Mouse (Mus musculus): Measurements from ENCODE around the gene Tekt5.
A peak's percentile ranks its signal among the peaks of the same experiment; 100 is the strongest.

Tekt5 gene

GRCm38 (mm10) chr16:10394699-10395540 is at the start of gene Tekt5:
TSS of gene Tekt5 (minus strand) at chr16:10395490.
- no peak for DNase-seq (ENCODE audit: low spot score in 2 of 2)

GRCm38 (mm10) chr16:10443723-10444122 is 48.4 kb upstream of the Tekt5 start:
- no peak for DNase-seq (ENCODE audit: low spot score in 2 of 2)

DNA sequence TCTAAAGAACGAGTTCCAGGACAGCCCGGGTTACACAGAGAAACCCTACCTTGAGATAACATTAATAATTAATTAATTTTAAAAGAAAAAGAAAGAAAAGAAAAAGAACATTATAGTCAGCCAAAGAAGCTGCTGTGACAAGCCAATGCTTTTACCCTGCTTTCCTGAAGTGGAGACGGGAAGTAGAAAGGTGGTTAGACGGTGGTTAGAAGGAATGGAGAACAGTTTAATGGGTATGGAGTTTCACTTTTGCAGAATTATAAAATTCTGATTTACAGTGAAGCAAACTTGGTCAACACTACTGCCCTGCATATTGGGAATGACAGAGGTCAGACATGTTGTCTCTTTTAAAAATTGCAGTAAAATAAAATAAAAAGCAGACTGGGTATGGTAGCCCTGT is 46.5 kb upstream of the Tekt5 start:
- no peak for DNase-seq (ENCODE audit: low spot score in 2 of 2)

DNA sequence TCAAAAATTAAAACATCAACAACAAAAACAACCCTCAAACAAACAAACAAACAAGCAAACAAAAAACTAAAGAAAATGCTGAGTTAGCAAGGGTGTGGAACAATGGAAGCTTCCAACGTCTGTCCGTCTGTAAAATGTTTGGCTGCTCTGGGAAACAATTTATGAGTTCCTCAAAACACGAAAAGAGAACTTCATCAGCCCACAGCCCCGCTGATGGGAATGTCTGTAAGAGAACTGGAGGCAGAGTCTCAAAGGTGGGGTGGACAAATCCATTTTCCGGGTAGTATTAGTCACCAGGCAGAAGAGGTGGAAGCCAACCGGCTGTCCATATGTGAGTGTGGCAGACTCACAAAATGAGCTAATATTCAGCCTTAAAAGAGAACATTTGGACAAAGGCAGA is 46.0 kb upstream of the Tekt5 start:
- DNase-seq (ENCODE audit: low spot score in 2 of 2), result no peak

GRCm38 (mm10) chr16:10438055-10438454 is 42.8 kb upstream of the Tekt5 start:
- no peak for DNase-seq (ENCODE audit: low spot score in 2 of 2)

DNA sequence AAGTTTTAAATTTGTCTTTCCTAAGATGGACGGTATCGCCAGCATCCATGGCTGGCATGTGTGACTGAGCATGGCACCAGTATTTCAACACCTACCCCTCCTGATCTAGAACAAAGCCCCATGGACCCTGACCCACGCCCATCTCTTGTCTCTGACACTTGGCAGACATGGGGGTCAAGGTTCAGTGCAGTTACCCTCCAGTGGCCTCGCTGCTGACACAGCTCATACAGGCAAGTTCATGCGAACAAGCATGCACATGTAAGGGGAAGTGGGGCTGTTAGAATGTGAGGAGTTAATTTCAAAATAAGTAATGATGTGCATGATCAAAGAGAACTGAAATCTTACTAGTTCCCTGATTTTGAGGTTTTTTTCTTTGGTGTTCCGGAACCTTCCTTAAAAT is 40.9 kb upstream of the Tekt5 start:
- DNase-seq (ENCODE audit: low spot score in 2 of 2), result no peak

DNA sequence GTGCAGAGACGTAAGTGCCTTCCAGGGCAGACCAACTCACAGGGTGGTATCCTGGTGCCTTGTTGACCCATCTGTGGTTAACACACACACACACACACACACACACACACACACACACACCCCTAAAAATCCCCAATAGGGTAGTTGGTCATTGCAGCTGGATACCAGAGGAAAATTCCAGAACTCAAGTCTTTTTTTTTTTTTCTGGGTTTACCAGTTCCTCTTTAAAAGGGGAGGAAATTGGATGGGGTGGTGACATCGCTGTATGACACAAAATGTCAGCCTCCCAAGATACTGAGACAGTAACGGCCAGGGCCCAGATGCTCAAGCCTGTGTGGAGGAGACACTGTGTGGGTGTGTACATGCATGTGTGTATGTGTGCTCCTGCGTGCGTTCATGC is 38.1 kb upstream of the Tekt5 start:
- no peak for DNase-seq (ENCODE audit: low spot score in 2 of 2)

GRCm38 (mm10) chr16:10432387-10432786 is 37.1 kb upstream of the Tekt5 start:
- DNase-seq (ENCODE audit: low spot score in 2 of 2), result no peak

- no peak for DNase-seq (ENCODE audit: low spot score in 2 of 2)
These were observed 36.6 kb upstream of the Tekt5 start for GRCm38 (mm10) chr16:10431911-10432310.

DNA sequence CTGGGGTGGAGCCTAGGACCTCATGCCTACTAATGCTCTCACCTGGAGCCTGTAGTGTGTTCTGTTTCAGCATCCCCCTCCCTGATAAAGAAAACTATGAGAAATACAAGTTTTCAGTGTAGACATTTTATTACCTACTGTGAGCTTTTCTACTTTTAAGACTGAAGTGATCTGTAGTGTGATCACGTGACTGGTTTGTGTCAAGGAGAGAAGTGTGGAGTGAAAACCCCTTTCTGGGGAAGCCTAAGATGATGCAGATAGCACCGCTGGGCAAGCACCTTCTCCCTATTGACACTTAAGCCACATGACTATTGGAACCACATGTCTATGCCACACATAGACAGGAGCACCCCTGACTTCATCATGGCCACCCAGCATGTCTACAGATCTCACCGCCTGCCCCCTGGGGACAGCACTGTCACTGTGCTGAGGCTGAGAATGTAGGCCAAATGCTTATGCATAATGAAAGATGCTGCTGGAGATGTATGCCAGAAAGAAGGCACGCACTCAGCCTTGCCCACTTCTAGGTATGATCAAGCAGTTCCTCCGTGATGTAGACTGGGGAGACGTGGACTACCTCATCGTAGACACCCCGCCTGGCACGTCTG is 25.3 kb upstream of the Tekt5 start:
- DNase-seq (ENCODE audit: low spot score in 2 of 2), result no peak

- DNase-seq (ENCODE audit: low spot score in 2 of 2), result no peak
These were observed 22.5 kb upstream of the Tekt5 start for GRCm38 (mm10) chr16:10417723-10418259.

DNA sequence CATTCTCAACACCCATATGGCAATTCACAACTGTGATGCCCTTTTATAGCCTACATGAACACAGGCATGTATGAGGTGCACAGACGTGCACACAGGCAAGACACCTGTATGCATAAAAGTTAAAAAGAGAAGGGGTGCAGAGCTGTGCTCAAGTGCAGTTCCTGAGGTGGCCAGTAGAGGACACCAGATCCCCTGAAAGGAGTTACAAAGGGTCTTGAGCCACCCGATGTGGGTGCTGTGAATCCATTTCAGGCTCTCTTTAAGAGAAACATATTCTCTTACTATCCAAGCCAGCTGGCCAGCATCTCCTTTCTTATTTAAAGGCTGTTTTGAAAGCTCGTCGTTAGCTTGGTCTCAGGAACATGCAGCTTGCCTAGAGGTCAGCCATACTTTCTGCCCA is 21.6 kb upstream of the Tekt5 start:
- no peak for DNase-seq (ENCODE audit: low spot score in 2 of 2)

GRCm38 (mm10) chr16:10415976-10416375 is 20.7 kb upstream of the Tekt5 start:
- DNase-seq (ENCODE audit: low spot score in 2 of 2), result peak; percentile 37 to 38

- peak; percentile 86 to 87 for DNase-seq (ENCODE audit: low spot score in 2 of 2)
These were observed 16.8 kb upstream of the Tekt5 start, which contains the start of gene Nubp1 for GRCm38 (mm10) chr16:10411764-10412746. TSS of gene Nubp1 (plus strand) at chr16:10411948.

DNA sequence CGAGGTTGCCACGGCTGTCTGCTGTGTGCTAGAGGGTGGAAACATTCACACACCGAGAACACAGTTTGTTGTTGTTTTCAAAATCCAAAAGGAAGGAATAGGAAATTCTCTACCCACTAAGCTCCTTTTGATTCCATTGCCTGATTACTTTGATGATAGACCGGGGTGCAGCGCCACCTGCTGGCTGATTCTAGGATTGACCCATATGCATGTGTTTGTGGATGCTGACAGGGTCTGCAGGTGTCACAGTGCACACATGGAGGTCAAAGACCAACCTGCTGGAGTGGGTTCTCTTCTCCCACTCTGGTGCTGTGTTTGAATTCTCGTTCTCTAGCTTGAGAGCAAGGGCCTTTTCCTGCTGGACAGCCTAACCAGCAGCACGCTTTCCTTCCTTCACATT is 3.9 kb upstream of the Tekt5 start:
- peak; percentile 63 to 89 for DNase-seq (ENCODE audit: low spot score in 2 of 2)

DNA sequence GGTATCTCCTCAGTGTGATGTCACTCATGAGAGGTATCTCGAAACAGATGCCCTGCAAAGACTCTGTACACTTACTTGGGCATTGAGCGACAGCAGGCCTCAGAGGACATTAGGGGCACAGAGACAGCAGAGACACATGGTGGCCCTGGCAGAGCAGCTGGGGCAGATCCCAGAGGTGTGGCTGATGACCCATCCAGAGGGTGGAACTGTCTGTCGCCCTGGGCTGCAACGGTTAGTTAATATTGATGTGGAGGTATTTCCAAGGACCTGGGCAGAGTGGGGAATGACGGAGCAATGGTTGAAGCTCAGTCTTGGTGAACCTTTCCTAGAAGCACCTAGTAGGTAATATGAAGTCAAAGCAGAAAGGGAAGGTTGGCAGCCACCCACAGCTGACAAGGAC is 3.5 kb upstream of the Tekt5 start:
- DNase-seq (ENCODE audit: low spot score in 2 of 2), result no peak

DNA sequence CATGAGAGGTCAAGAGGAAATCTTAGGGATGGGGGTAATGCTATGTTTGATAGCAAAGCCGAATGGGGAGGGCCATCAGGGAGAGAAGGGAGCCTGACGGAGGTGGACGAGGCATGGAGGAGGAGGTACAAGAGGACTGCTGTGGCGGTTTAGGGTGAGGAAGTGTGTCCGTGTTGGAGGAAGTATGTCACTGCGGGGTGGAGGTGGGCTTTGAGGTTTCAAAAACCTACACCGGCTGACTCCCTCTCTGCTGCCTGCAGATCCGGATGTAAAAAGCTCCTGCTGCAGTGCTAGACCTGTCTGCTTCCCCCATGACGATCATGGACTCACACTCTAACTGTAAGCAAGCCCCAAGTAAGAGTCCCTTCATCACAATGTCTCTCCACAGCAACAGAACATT is 2.7 kb downstream of the Tekt5 start:
- DNase-seq (ENCODE audit: low spot score in 2 of 2), result no peak

- DNase-seq (ENCODE audit: low spot score in 2 of 2), result no peak
These were observed 6.5 kb downstream of the Tekt5 start for GRCm38 (mm10) chr16:10388634-10389365.

GRCm38 (mm10) chr16:10385261-10385660 is 10.0 kb downstream of the Tekt5 start:
- no peak for DNase-seq (ENCODE audit: low spot score in 2 of 2)

GRCm38 (mm10) chr16:10384544-10384943 is 10.7 kb downstream of the Tekt5 start:
- DNase-seq (ENCODE audit: low spot score in 2 of 2), result no peak

- DNase-seq (ENCODE audit: low spot score in 2 of 2), result no peak
These were observed 11.2 kb downstream of the Tekt5 start for GRCm38 (mm10) chr16:10384060-10384497.
